Mouse (Mus musculus): Measurements from ENCODE around the gene Epn2. TPM values are rescaled to one million over a fixed set of nuclear protein-coding genes. Genes with fewer than 3 reads are reported as not detected.

Epn2 gene
- polyA plus RNA-seq, 1 experiment from 2014 or later = 65.6 TPM

- H3K4me2 ChIP-seq (replicated peaks) = no peak overlapping the region
- WGBS = 77% methylated on average over 3 of the region's 3 CpGs
Measured at GRCm38 (mm10) chr11:61536952-61537351, 42.5 kb downstream of the Epn2 start.

GRCm38 (mm10) chr11:61535530-61535929 lies 44.0 kb downstream of the Epn2 start:
- Histone ChIP-seq H3K27ac (no peak overlapping the region), H3K36me3 (replicated peaks; ENCODE audit: control insufficient read depth, insufficient read depth) (peaks cover 32% of the 10 kb centered on the region), H3K27me3 (ENCODE audit: control insufficient read depth, insufficient read depth, low read length) (no peaks in the 10 kb centered on the region), H3K9ac (no peak overlapping the region), H3K9me3 (ENCODE audit: control insufficient read depth, low read length) (no peaks in the 10 kb centered on the region), H3K4me1 (replicated peaks; ENCODE audit: control insufficient read depth, insufficient read depth, low read length) (no peaks in the 10 kb centered on the region), H3K4me3 (replicated peaks; ENCODE audit: low read length) (no peak overlapping the region), H3K4me2 (replicated peaks) (no peak overlapping the region)
- ATAC-seq (ENCODE audit: low FRiP score) (no peak), DNase-seq (ENCODE audit: low spot score) (no peak)
- WGBS = 76% methylated on average over 1 of the region's 1 CpGs

More at GRCm38 (mm10) chr11:61536952-61537351, 42.5 kb downstream of the Epn2 start:
- 0 out of 2 replicates have a peak overlapping the region, but pooled peaks have one; percentile 38 for H3K27ac ChIP-seq
- H3K4me1 ChIP-seq (replicated peaks; ENCODE audit: control insufficient read depth, insufficient read depth, low read length) = no peaks in the 10 kb centered on the region
- no peaks in the 10 kb centered on the region for H3K9me3 ChIP-seq (ENCODE audit: control insufficient read depth, low read length)
- H3K36me3 ChIP-seq (replicated peaks; ENCODE audit: control insufficient read depth, insufficient read depth) = peaks cover 29% of the 10 kb centered on the region
- no peak overlapping the region for H3K4me3 ChIP-seq (replicated peaks; ENCODE audit: low read length)
- H3K27me3 ChIP-seq (ENCODE audit: control insufficient read depth, insufficient read depth, low read length) = no peaks in the 10 kb centered on the region
- no peak for DNase-seq (ENCODE audit: low spot score)
- ATAC-seq (ENCODE audit: low FRiP score) = no peak
- H3K9ac ChIP-seq = no peak overlapping the region

GRCm38 (mm10) chr11:61533571-61533970 lies 45.9 kb downstream of the Epn2 start:
- ATAC-seq (ENCODE audit: low FRiP score) (no peak), DNase-seq (ENCODE audit: low spot score) (no peak)
- H3K27ac ChIP-seq = no peak overlapping the region
- H3K9ac ChIP-seq = no peak overlapping the region
- H3K4me2 ChIP-seq (replicated peaks) = no peak overlapping the region
- no peaks in the 10 kb centered on the region for H3K9me3 ChIP-seq (ENCODE audit: control insufficient read depth, low read length)
- 68% methylated on average over 5 of the region's 5 CpGs for WGBS
- H3K4me3 ChIP-seq (replicated peaks; ENCODE audit: low read length) = no peak overlapping the region
- H3K27me3 ChIP-seq (ENCODE audit: control insufficient read depth, insufficient read depth, low read length) = no peaks in the 10 kb centered on the region
- H3K36me3 ChIP-seq (replicated peaks; ENCODE audit: control insufficient read depth, insufficient read depth) = peaks cover 31% of the 10 kb centered on the region
- H3K4me1 ChIP-seq (replicated peaks; ENCODE audit: control insufficient read depth, insufficient read depth, low read length) = peaks cover 6% of the 10 kb centered on the region; the same call in 1 of the 2 replicates

- Histone ChIP-seq H3K27ac (no peak overlapping the region), H3K9ac (no peak overlapping the region), H3K4me3 (replicated peaks; ENCODE audit: low read length) (no peak overlapping the region), H3K4me2 (replicated peaks) (no peak overlapping the region), H3K36me3 (replicated peaks; ENCODE audit: control insufficient read depth, insufficient read depth) (peaks cover 29% of the 10 kb centered on the region; the same call in 1 of the 2 replicates), H3K4me1 (replicated peaks; ENCODE audit: control insufficient read depth, insufficient read depth, low read length) (peaks cover 6% of the 10 kb centered on the region; the same call in 1 of the 2 replicates), H3K9me3 (ENCODE audit: control insufficient read depth, low read length) (no peaks in the 10 kb centered on the region), H3K27me3 (ENCODE audit: control insufficient read depth, insufficient read depth, low read length) (no peaks in the 10 kb centered on the region)
- no peak for DNase-seq (ENCODE audit: low spot score)
- 98% methylated on average over 2 of the region's 2 CpGs for WGBS
- ATAC-seq (ENCODE audit: low FRiP score) = no peak
Measured at GRCm38 (mm10) chr11:61532820-61533219, 46.7 kb downstream of the Epn2 start.

- WGBS = 20% methylated on average over 4 of the region's 4 CpGs
- no peaks in the 10 kb centered on the region for H3K27me3 ChIP-seq (ENCODE audit: control insufficient read depth, insufficient read depth, low read length)
- no peak overlapping the region for H3K9ac ChIP-seq
- H3K9me3 ChIP-seq (ENCODE audit: control insufficient read depth, low read length) = no peaks in the 10 kb centered on the region
- ATAC-seq (ENCODE audit: low FRiP score) (peak; percentile 66), DNase-seq (ENCODE audit: low spot score) (no peak)
- H3K4me1 ChIP-seq (replicated peaks; ENCODE audit: control insufficient read depth, insufficient read depth, low read length) = peaks cover 6% of the 10 kb centered on the region; the same call in 1 of the 2 replicates
- 0 out of 2 replicates have a peak overlapping the region, but pooled peaks have one; percentile 39 for H3K27ac ChIP-seq
- H3K4me2 ChIP-seq (replicated peaks) = no peak overlapping the region
- H3K4me3 ChIP-seq (replicated peaks; ENCODE audit: low read length) = no peak overlapping the region
- H3K36me3 ChIP-seq (replicated peaks; ENCODE audit: control insufficient read depth, insufficient read depth) = 0 out of 2 replicates have a peak, but pooled peaks cover 29% of the 10 kb centered on the region
Measured at GRCm38 (mm10) chr11:61529268-61529713, 50.2 kb downstream of the Epn2 start.

- Histone ChIP-seq H3K4me2 (replicated peaks) (no peak overlapping the region), H3K9me3 (ENCODE audit: control insufficient read depth, low read length) (no peaks in the 10 kb centered on the region), H3K27ac (no peak overlapping the region), H3K36me3 (replicated peaks; ENCODE audit: control insufficient read depth, insufficient read depth) (peaks cover 31% of the 10 kb centered on the region), H3K27me3 (ENCODE audit: control insufficient read depth, insufficient read depth, low read length) (no peaks in the 10 kb centered on the region), H3K4me1 (replicated peaks; ENCODE audit: control insufficient read depth, insufficient read depth, low read length) (peaks cover 6% of the 10 kb centered on the region; the same call in 1 of the 2 replicates), H3K9ac (no peak overlapping the region), H3K4me3 (replicated peaks; ENCODE audit: low read length) (no peak overlapping the region)
- WGBS = 84% methylated on average over 1 of the region's 1 CpGs
- ATAC-seq (ENCODE audit: low FRiP score) = no peak
- no peak for DNase-seq (ENCODE audit: low spot score)
Measured at GRCm38 (mm10) chr11:61526872-61527271, 52.6 kb downstream of the Epn2 start.

- Histone ChIP-seq H3K4me2 (replicated peaks) (no peak overlapping the region), H3K9me3 (ENCODE audit: control insufficient read depth, low read length) (no peaks in the 10 kb centered on the region), H3K4me1 (replicated peaks; ENCODE audit: control insufficient read depth, insufficient read depth, low read length) (no peaks in the 10 kb centered on the region), H3K9ac (no peak overlapping the region), H3K4me3 (replicated peaks; ENCODE audit: low read length) (no peak overlapping the region), H3K27me3 (ENCODE audit: control insufficient read depth, insufficient read depth, low read length) (no peaks in the 10 kb centered on the region), H3K36me3 (replicated peaks; ENCODE audit: control insufficient read depth, insufficient read depth) (peaks cover 76% of the 10 kb centered on the region), H3K27ac (no peak overlapping the region)
- DNase-seq (ENCODE audit: low spot score) (no peak), ATAC-seq (ENCODE audit: low FRiP score) (no peak)
- 95% methylated on average over 3 of the region's 3 CpGs for WGBS
Measured at GRCm38 (mm10) chr11:61519484-61520107, 59.9 kb downstream of the Epn2 start.

- no peak for ATAC-seq (ENCODE audit: low FRiP score)
- Histone ChIP-seq H3K27ac (no peak overlapping the region), H3K9me3 (ENCODE audit: control insufficient read depth, low read length) (no peaks in the 10 kb centered on the region), H3K27me3 (ENCODE audit: control insufficient read depth, insufficient read depth, low read length) (no peaks in the 10 kb centered on the region), H3K4me2 (replicated peaks) (no peak overlapping the region), H3K4me3 (replicated peaks; ENCODE audit: low read length) (no peak overlapping the region), H3K36me3 (replicated peaks; ENCODE audit: control insufficient read depth, insufficient read depth) (peaks cover 78% of the 10 kb centered on the region), H3K9ac (no peak overlapping the region), H3K4me1 (replicated peaks; ENCODE audit: control insufficient read depth, insufficient read depth, low read length) (no peaks in the 10 kb centered on the region)
- WGBS = 97% methylated on average over 3 of the region's 3 CpGs
- DNase-seq (ENCODE audit: low spot score) = no peak
Measured at GRCm38 (mm10) chr11:61518871-61519270, 60.6 kb downstream of the Epn2 start.

GRCm38 (mm10) chr11:61517971-61518370 lies 61.5 kb downstream of the Epn2 start:
- 88% methylated on average over 1 of the region's 1 CpGs for WGBS
- Histone ChIP-seq H3K27ac (no peak overlapping the region), H3K4me3 (replicated peaks; ENCODE audit: low read length) (no peak overlapping the region), H3K36me3 (replicated peaks; ENCODE audit: control insufficient read depth, insufficient read depth) (peaks cover 79% of the 10 kb centered on the region), H3K27me3 (ENCODE audit: control insufficient read depth, insufficient read depth, low read length) (no peaks in the 10 kb centered on the region), H3K9me3 (ENCODE audit: control insufficient read depth, low read length) (no peaks in the 10 kb centered on the region), H3K9ac (no peak overlapping the region), H3K4me2 (replicated peaks) (no peak overlapping the region), H3K4me1 (replicated peaks; ENCODE audit: control insufficient read depth, insufficient read depth, low read length) (no peaks in the 10 kb centered on the region)
- no peak for DNase-seq (ENCODE audit: low spot score)
- ATAC-seq (ENCODE audit: low FRiP score) = no peak

Measured in hindbrain, embryonic 14.5 days (tissue).